Mouse (Mus musculus) olfactory bulb, adult 2 months (tissue): Measurements from ENCODE around the gene Sorcs3.

Experiments
- CTCF ChIP-seq: fragments of 200-500 bp; IDR thresholded peaks from 2 replicates; pipeline ENCODE4 v1.5.1; 2012; ENCODE audit warnings: low read depth, mild to moderate bottlenecking, low read length, moderate library complexity; ENCODE audit not compliant: insufficient read depth
- POLR2A ChIP-seq: fragments of 200-500 bp; IDR thresholded peaks from 2 replicates; pipeline ENCODE4 v1.6.1; 2012; ENCODE audit warnings: mild to moderate bottlenecking, low read depth, low read length, moderate library complexity; ENCODE audit not compliant: insufficient read depth

DNA sequence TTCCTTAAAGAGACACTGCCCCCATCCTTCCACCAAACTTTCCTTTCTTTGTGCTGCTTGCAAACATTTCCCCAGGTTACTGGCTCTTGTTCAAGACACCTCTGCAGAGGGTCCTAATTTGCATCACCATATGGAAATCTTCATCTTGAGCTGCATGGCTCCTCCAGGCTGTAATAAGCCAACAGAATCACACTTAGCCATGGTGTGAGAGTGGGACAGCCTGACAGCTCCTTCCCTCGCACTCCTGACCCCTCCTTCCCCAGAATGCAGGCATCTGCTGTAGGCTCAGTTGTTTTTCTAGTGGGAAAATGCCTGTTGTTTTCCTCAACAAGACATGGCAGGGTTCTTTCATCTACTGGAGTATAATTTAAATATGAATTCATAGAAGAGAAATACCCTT lies 38.7 kb upstream of the Sorcs3 start:
- TF ChIP-seq CTCF (no peak), POLR2A (no peak)
